Mouse (Mus musculus): ENCODE results near the gene Smarca5.

Smarca5 gene

DNA sequence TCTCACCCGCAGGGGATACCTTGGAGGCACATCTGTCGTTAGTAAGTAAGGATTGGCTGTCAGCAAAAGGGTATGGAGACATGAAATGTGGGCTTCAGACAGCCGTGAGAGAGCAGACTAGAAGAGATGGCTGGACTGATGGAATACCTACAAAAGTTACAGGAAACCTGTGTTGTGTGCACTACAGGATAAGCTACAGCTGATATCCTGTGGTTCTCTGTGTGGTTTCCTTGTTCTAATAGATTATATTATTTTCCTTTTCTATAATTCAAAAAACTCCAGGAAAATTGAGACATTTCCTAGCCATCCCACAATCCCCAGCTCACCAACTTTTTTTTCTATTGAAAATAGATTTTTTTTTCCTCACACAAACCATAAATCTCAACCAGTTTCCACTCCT, 75.8 kb downstream of the Smarca5 start:
- no peak for DNase-seq (ENCODE audit: low spot score)

- no peak for DNase-seq (ENCODE audit: low spot score)
Measured at GRCm38 (mm10) chr8:80661055-80661454, 78.2 kb downstream of the Smarca5 start.

DNA sequence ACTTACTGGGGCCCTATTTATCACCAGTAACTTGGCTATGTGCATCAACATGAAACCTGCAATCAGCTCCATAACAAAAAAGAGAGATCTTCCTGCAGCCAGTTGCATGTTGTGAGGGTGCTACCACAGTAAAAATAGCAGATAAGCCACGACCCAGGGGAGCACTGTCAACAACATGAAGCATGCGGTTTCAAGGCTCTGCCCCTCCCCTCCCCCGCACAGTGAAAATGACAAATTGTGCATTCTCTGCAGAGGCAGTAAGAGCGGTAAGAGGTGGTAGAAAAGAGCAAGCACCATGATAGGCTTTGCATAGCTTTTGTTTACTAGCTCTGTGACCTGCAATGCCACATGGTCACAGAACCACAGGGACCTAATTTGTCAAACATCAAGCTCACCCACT, 81.7 kb downstream of the Smarca5 start:
- DNase-seq (ENCODE audit: low spot score), result no peak
